Mouse (Mus musculus): ENCODE measurements at regions not wholly inside any gene's neighbourhood (a gene's known extent, or its start where the extent isn't known, plus 50 kb on each side); places are given as distances from the start of the nearest gene placed in this dataset.

DNA sequence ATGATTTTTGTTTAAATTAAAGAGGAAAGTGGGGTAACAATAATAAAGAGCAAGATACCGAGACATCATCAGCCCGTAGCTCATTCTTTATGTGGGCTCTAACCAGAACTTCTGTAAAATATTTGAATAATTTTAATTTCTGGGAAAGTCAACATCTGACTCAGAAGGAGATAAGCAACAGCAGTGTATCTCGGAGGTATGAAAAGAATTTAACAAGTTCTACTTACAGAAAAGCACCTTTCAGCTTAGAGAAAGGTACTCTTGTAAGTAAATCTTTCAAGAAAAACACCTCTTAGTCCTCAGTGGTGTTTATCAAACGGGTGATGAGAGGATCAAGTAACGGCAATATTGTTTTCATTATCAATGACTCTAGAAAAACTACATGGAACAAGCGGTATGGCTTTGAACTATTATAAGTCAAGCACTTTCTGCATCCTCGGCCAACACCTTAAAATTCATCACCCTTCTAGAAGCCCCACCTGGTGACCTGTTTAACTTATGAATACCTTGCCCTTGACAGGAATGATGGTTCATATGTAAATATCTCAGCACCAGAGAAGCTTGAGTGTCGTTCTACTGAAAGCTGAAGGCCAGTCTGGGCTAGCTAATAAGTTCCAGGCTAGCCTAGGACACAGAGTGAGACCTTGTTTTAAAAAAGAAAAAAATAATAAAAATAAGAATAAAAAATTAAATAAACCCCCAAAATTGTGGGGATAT lies 57.7 kb upstream of the Slc39a8 start:
- in situ Hi-C loops (cut with MboI; ENCODE audit: unreplicated experiment in 2 of 2) = no loop called here

DNA sequence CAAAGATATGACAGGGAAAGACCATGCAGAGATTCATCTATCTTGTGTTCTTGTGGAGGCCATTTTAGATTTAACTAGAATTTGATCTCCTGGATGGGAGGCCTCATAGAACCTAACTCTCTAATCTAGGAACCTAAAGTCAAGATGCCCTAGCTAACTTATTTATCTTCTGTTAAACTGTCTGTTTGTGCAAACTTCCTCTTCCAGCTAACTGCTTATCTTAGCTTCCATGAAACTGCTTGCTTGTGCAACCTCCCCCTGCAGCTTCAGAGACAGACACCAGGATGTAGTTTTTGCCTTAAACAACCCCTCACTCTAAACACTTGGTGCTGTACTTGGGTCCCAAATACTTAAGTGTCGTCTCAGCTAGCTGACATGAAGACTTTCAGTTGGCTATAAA lies 66.5 kb upstream of the Nfkb1 start:
- in situ Hi-C loops (cut with MboI; ENCODE audit: unreplicated experiment in 2 of 2) = no loop called here

DNA sequence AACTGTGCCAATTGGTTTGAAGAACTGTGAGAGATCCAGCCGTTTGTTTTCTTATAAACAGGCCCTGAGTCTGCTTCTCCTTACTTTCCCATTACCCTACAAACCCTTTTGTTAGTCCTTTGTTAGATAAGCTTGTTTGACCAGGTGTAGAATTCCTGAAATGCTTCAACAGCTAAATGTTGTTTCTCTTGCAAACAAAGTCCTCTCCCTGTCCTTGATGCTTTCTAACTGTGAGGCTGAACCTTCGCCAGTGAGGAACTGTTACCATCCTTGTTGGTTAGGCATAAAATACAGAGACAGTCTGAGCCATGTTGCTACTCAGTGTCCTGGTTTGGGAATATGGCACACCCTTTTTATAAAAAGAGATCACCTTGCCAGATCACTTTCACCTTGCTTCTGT lies 65.5 kb upstream of the Nfkb1 start:
- in situ Hi-C loops (cut with MboI; ENCODE audit: unreplicated experiment in 2 of 2) = no loop called here

DNA sequence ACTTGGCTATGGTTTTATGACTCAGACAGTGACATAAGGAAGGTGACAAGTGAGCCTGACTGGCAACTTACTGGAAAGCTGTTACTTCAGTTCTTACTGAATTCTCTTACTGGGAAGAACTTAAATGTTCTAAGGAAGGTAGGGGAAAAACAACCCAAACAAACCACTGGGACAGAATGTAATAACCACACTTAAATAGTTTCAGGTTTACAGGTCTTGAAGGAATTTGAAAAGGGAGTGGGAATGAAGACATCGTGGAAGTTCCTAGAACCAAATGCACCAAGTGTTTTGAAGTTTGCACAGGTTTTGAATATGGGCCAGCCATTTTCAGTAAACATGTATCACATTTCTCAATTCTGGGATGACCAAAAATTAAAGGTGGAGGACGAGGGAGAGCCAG lies 59.4 kb upstream of the Nfkb1 start:
- in situ Hi-C loops (cut with MboI; ENCODE audit: unreplicated experiment in 2 of 2) = no loop called here

DNA sequence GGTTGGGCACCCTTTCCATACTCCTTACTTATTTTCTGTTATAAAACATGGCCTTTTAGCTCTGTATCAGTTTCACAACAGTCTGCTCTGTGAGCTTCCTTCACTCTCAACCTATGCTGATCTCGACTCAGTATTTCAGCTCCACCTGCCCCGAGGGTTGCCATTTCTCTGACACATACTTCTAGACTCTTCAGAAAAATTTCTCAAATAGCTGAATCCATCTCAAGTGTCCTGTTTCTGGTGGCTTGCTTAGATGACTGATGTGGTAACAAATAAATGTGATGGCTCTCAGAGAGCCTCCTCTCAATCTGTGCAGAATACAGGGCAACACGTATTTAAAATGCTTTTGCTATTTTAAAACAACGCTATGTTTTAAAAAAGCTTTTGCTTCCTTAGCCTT lies 54.1 kb upstream of the Nfkb1 start:
- in situ Hi-C loops (cut with MboI; ENCODE audit: unreplicated experiment in 2 of 2) = loop anchor here in 1 of 2 experiments (25.0 kb wide), 1 partner anchor 1033 kb away; no protein-coding TSS in a partner anchor
